Mouse (Mus musculus) heart, postnatal 0 days (tissue): ENCODE data around the gene Atxn2. TPM values are rescaled to one million over a fixed set of nuclear protein-coding genes. Genes with fewer than 3 reads are reported as not detected.

Experiments
- ATAC-seq: fragments of 200-750 bp; cut with Nextera tagmentation; 2 replicates; pipeline ENCODE4 v1.8.0; 2017; ENCODE audit warnings: low read depth, moderate number of reproducible peaks, moderate library complexity; ENCODE audit not compliant: insufficient read depth
- DNase-seq: peaks from one replicate; pipeline ENCODE4 v3.0.0-alpha.2; 2016; ENCODE audit warnings: low spot score
- H3K27ac ChIP-seq: fragments of 300-500 bp; sonication (generic); 2 replicates; pipeline ENCODE4 v1.5.1; 2014; ENCODE audit warnings: low read depth, mild to moderate bottlenecking
- H3K27me3 ChIP-seq: fragments of 300-500 bp; sonication (generic); 2 replicates; pipeline ENCODE4 v1.6.1; 2014; ENCODE audit warnings: low read length, mixed read lengths; ENCODE audit not compliant: control insufficient read depth, insufficient read depth
- H3K36me3 ChIP-seq: fragments of 300-500 bp; sonication (generic); replicated peaks from 2 replicates; pipeline ENCODE4 v1.6.1; 2014; ENCODE audit warnings: low read length, mixed read lengths; ENCODE audit not compliant: control insufficient read depth, insufficient read depth
- H3K4me1 ChIP-seq: fragments of 300-500 bp; sonication (generic); 2 replicates; pipeline ENCODE4 v1.6.1; 2014; ENCODE audit warnings: antibody characterized with exemption; ENCODE audit not compliant: control insufficient read depth, insufficient read depth
- H3K4me2 ChIP-seq: fragments of 300-500 bp; sonication (generic); 2 replicates; pipeline ENCODE4 v1.6.1; 2014; ENCODE audit warnings: low read depth, mild to moderate bottlenecking, low read length, moderate library complexity
- H3K4me3 ChIP-seq: fragments of 300-500 bp; sonication (generic); 2 replicates; pipeline ENCODE4 v1.5.1; 2014; ENCODE audit warnings: low read depth, low read length
- H3K9ac ChIP-seq: fragments of 300-500 bp; sonication (generic); replicated peaks from 2 replicates; pipeline ENCODE4 v1.6.1; 2014; ENCODE audit warnings: low read depth, low read length, mixed read lengths
- H3K9me3 ChIP-seq: fragments of 300-500 bp; sonication (generic); replicated peaks from 2 replicates; pipeline ENCODE4 v1.6.1; 2016; ENCODE audit warnings: low read length; ENCODE audit not compliant: control insufficient read depth
- CTCF ChIP-seq: IDR thresholded peaks from 2 replicates; pipeline ENCODE4 v1.5.1; 2016; ENCODE audit warnings: antibody characterized with exemption, control low read depth, low read depth
- EP300 ChIP-seq: IDR thresholded peaks from 2 replicates; pipeline ENCODE4 v1.6.1; 2016; ENCODE audit warnings: antibody characterized with exemption, low read depth
- WGBS: fragments of 180-500 bp; shearing (Covaris S2); extraction: QIAGEN DNeasy Blood & Tissue Kit; methylation state at CpG from one replicate; pipeline ENCODE4 v1.1.7; 2014; 5-methylcytosine and 5-hydroxymethylcytosine counted together
- polyA plus RNA-seq: library from polyadenylated mRNA; unstranded; fragments of >200 nt; fragmentation: Nextera tagmentation; extraction: Ambion mirVana; gene quantifications from 2 replicates; pipeline ENCODE4 v1.2.1, GENCODE M21; 2015
- total RNA-seq: library from RNA; depleted of rRNA; stranded (reverse); fragments of >200 nt; gene quantifications from 2 replicates; pipeline ENCODE4 v1.2.3, GENCODE M21; 2014; ENCODE audit warnings: low replicate concordance; rRNA removed

Atxn2 gene
- total RNA-seq (41.2 and 53.7 TPM in 2 replicates), polyA plus RNA-seq (36.8 and 41.7 TPM in 2 replicates)

- WGBS: 1% methylated on average over 54 of the region's 103 CpGs
- Histone ChIP-seq H3K4me3 (peak within 1 kb of the TSS; percentile 94), H3K36me3 (no peaks in the 10 kb centered on the region), H3K4me2 (peak within 1 kb of the TSS; percentile 78), H3K9ac (peak within 1 kb of the TSS; percentile 100), H3K27ac (peak within 1 kb of the TSS; percentile 99), H3K9me3 (no peaks in the 10 kb centered on the region), H3K4me1 (peaks cover 21% of the 10 kb centered on the region), H3K27me3 (no peaks in the 10 kb centered on the region)
- DNase-seq: peak; percentile 80
- no peak for TF ChIP-seq CTCF
- TF ChIP-seq EP300: 0 out of 2 replicates have a peak, but pooled peaks have one; percentile 22
- peak; percentile 78 for ATAC-seq
These were observed at the start of gene Atxn2 for GRCm38 (mm10) chr5:121711174-121711927. TSS of gene Atxn2 (plus strand) at chr5:121711337.

- H3K27ac ChIP-seq: no peak overlapping the region
- H3K9ac ChIP-seq: peak overlapping the region; percentile 97
- H3K4me2 ChIP-seq: peak overlapping the region; percentile 93
- DNase-seq: no peak
- no peak for ATAC-seq
- peak overlapping the region; percentile 99 for H3K4me3 ChIP-seq
- TF ChIP-seq EP300 (no peak), CTCF (no peak)
- H3K9me3 ChIP-seq: no peaks in the 10 kb centered on the region
- no peaks in the 10 kb centered on the region for H3K27me3 ChIP-seq
- 82% methylated on average over 5 of the region's 5 CpGs for WGBS
- peaks cover 37% of the 10 kb centered on the region for H3K36me3 ChIP-seq
- H3K4me1 ChIP-seq: peaks cover 10% of the 10 kb centered on the region; the same call in 1 of the 2 replicates
These were observed 49.6 kb upstream of the Atxn2 start for GRCm38 (mm10) chr5:121661494-121661893.

GRCm38 (mm10) chr5:121663456-121663855 is 47.7 kb upstream of the Atxn2 start:
- H3K27me3 ChIP-seq: no peaks in the 10 kb centered on the region
- DNase-seq: no peak
- no peak overlapping the region for H3K4me2 ChIP-seq
- H3K4me1 ChIP-seq: peaks cover 10% of the 10 kb centered on the region; the same call in 1 of the 2 replicates
- 85% methylated on average over 8 of the region's 8 CpGs for WGBS
- no peaks in the 10 kb centered on the region for H3K9me3 ChIP-seq
- TF ChIP-seq CTCF (no peak), EP300 (no peak)
- peaks cover 55% of the 10 kb centered on the region for H3K36me3 ChIP-seq
- no peak overlapping the region for H3K9ac ChIP-seq
- no peak overlapping the region for H3K4me3 ChIP-seq
- no peak overlapping the region for H3K27ac ChIP-seq
- no peak for ATAC-seq

GRCm38 (mm10) chr5:121664078-121664477 is 47.1 kb upstream of the Atxn2 start:
- Histone ChIP-seq H3K9ac (no peak overlapping the region), H3K27me3 (no peaks in the 10 kb centered on the region), H3K4me2 (no peak overlapping the region), H3K27ac (no peak overlapping the region), H3K4me1 (peaks cover 10% of the 10 kb centered on the region; the same call in 1 of the 2 replicates), H3K4me3 (no peak overlapping the region), H3K36me3 (peaks cover 61% of the 10 kb centered on the region), H3K9me3 (no peaks in the 10 kb centered on the region)
- TF ChIP-seq CTCF (no peak), EP300 (no peak)
- no peak for DNase-seq
- ATAC-seq: no peak
- WGBS: 82% methylated on average over 6 of the region's 6 CpGs

DNA sequence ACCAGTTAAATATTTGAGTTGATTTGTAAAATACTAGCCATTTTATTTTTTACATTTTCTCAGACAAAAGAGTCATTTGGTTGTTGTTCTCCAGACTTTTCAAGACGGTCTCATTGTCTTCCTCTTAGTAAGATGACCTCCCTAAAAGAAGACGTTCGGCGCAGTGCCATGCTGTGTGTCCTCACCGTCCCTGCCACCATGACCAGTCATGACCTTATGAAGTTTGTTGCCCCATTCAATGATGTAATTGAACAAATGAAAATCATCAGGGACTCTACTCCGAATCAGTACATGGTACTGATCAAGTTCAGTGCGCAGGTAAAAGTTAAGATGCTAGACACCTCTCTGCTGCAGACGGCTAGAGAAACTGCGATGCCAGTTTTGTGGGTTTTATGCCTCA is 46.2 kb upstream of the Atxn2 start:
- H3K9ac ChIP-seq: no peak overlapping the region
- no peak overlapping the region for H3K27ac ChIP-seq
- ATAC-seq (no peak), DNase-seq (no peak)
- TF ChIP-seq CTCF (no peak), EP300 (no peak)
- H3K36me3 ChIP-seq: peaks cover 66% of the 10 kb centered on the region
- H3K9me3 ChIP-seq: no peaks in the 10 kb centered on the region
- 93% methylated on average over 9 of the region's 9 CpGs for WGBS
- H3K4me3 ChIP-seq: no peak overlapping the region
- no peak overlapping the region for H3K4me2 ChIP-seq
- 0 out of 2 replicates have a peak, but pooled peaks cover 3% of the 10 kb centered on the region for H3K4me1 ChIP-seq
- no peaks in the 10 kb centered on the region for H3K27me3 ChIP-seq
